In the genomic region with DNA sequence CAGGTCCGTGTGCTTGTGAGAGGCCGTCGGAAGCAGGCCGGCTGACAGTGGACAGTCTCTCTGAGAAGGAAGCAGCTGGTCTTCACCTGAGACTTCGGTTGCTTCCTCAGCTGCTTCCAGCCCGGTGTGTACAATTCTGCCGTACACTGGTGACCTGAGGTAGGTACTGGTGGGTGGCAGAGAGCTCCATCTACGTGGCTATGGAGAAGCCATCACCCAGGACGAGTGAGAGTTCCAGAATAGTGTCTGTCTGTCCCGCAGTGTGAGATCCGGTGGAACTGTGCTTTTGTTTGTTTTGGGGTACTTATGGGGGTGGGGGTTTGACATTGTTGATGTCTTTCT, we compare ENCODE assay signal across 7 mouse cellular contexts. TPM values are rescaled to one million over a fixed set of nuclear protein-coding genes. Genes with fewer than 3 reads are reported as not detected.
DNase-seq lines count a peak whose midpoint lies in the region; ATAC-seq lines count a peak whose summit lies in the region.

No protein-coding gene starts in this region.

- peaks cover 11% of the 10 kb centered on the region for H3K4me1 ChIP-seq in embryonic facial prominence, embryonic 10.5 days
- peaks cover 5% of the 10 kb centered on the region; the same call in 1 of the 2 replicates for H3K4me1 ChIP-seq in forebrain, embryonic 13.5 days
- H3K4me1 ChIP-seq in midbrain, embryonic 14.5 days (ENCODE audit: control insufficient read depth, insufficient read depth, low read length), result no peaks in the 10 kb centered on the region

- H3K4me2 ChIP-seq in forebrain, embryonic 13.5 days, result no peak overlapping the region; the same call in 1 of the 2 replicates
- 0 out of 2 replicates have a peak overlapping the region, but pooled peaks have one; percentile 10 for H3K4me2 ChIP-seq in midbrain, embryonic 14.5 days (ENCODE audit: low read length)

- H3K4me3 ChIP-seq in embryonic facial prominence, embryonic 10.5 days, result no peak overlapping the region
- no peak overlapping the region for H3K4me3 ChIP-seq in forebrain, embryonic 13.5 days
- no peak overlapping the region for H3K4me3 ChIP-seq in midbrain, embryonic 14.5 days (replicated peaks; ENCODE audit: low read depth, low read length)

- DNase-seq in kidney, postnatal 14 days, result peak; percentile 7
- DNase-seq in kidney, adult 9 months, result no peak
- no peak for DNase-seq in embryonic facial prominence, embryonic 10.5 days (ENCODE audit: low spot score)
- no peak for DNase-seq in midbrain, embryonic 14.5 days
- no peak for DNase-seq in cerebellum, adult 18-20 months
- no peak for DNase-seq in left cerebral cortex, postnatal 14 days (ENCODE audit: low spot score in 2 of 2)

- no peak overlapping the region for H3K9ac ChIP-seq in forebrain, embryonic 13.5 days
- no peak overlapping the region for H3K9ac ChIP-seq in midbrain, embryonic 14.5 days (replicated peaks; ENCODE audit: low read length)

- intact Hi-C loops in left cerebral cortex, postnatal 14 days (cut with DNase I), result loop anchor here (1.0 to 10.0 kb wide), 3 partner anchors 119 to 640 kb away; no protein-coding TSS in a partner anchor

- H3K27ac ChIP-seq in embryonic facial prominence, embryonic 10.5 days (replicated peaks), result peak overlapping the region; percentile 44; the same call in 1 of the 2 replicates
- H3K27ac ChIP-seq in forebrain, embryonic 13.5 days, result no peak overlapping the region
- H3K27ac ChIP-seq in midbrain, embryonic 14.5 days (replicated peaks; ENCODE audit: low read depth, low read length), result no peak overlapping the region

- peaks cover 4% of the 10 kb centered on the region; the same call in 1 of the 2 replicates for H3K9me3 ChIP-seq in embryonic facial prominence, embryonic 10.5 days
- 0 out of 2 replicates have a peak, but pooled peaks cover 3% of the 10 kb centered on the region for H3K9me3 ChIP-seq in forebrain, embryonic 13.5 days (replicated peaks)
- H3K9me3 ChIP-seq in midbrain, embryonic 14.5 days (ENCODE audit: control insufficient read depth, low read length), result no peaks in the 10 kb centered on the region

- ATAC-seq in forebrain, embryonic 13.5 days, result peak; percentile 54; the same call in 1 of the 2 replicates
- ATAC-seq in midbrain, embryonic 14.5 days (ENCODE audit: low FRiP score, low TSS enrichment), result peak; percentile 70; the same call in 1 of the 2 replicates

- WGBS in embryonic facial prominence, embryonic 10.5 days, result 53% methylated on average over 11 of the region's 11 CpGs
- WGBS in forebrain, embryonic 13.5 days, result 50% methylated on average over 11 of the region's 11 CpGs
- 55% methylated on average over 11 of the region's 11 CpGs for WGBS in midbrain, embryonic 14.5 days

- H3K36me3 ChIP-seq in embryonic facial prominence, embryonic 10.5 days (replicated peaks), result no peaks in the 10 kb centered on the region
- H3K36me3 ChIP-seq in forebrain, embryonic 13.5 days (ENCODE audit: poor library complexity, severe bottlenecking), result no peaks in the 10 kb centered on the region
- no peaks in the 10 kb centered on the region for H3K36me3 ChIP-seq in midbrain, embryonic 14.5 days (ENCODE audit: control insufficient read depth, insufficient read depth, low read length)

- H3K27me3 ChIP-seq in embryonic facial prominence, embryonic 10.5 days (replicated peaks; ENCODE audit: low read depth, poor library complexity, severe bottlenecking), result peaks cover 3% of the 10 kb centered on the region; the same call in 1 of the 2 replicates
- H3K27me3 ChIP-seq in forebrain, embryonic 13.5 days, result 0 out of 2 replicates have a peak, but pooled peaks cover 5% of the 10 kb centered on the region
- no peaks in the 10 kb centered on the region for H3K27me3 ChIP-seq in midbrain, embryonic 14.5 days (ENCODE audit: control insufficient read depth, insufficient read depth, low read length)

RNA-seq across cellular contexts. Expression of a gene that starts 36.0 kb away (rescaled TPM):
- 28.7 and 30.2 TPM in 2 replicates for polyA plus RNA-seq in embryonic facial prominence, embryonic 10.5 days (2016; fragmentation: Nextera tagmentation; extraction: Ambion mirVana)
- polyA plus RNA-seq in forebrain, embryonic 13.5 days (2015; fragmentation: Nextera tagmentation; extraction: Ambion mirVana), result 45.4 and 45.8 TPM in 2 replicates
- 62.9 and 72.9 TPM in 2 replicates for polyA plus RNA-seq in midbrain, embryonic 14.5 days (2014; fragmentation: Nextera tagmentation; extraction: Ambion mirVana)
- 100 to 1,000 TPM in 1 of 2 experiments, 10 to 100 TPM in 1; 95.2 to 103 TPM for total RNA-seq in left cerebral cortex, postnatal 14 days (2021)

RNA-seq across cellular contexts. Expression of a gene that starts 53.5 kb away (rescaled TPM):
- polyA plus RNA-seq in embryonic facial prominence, embryonic 10.5 days (2016; fragmentation: Nextera tagmentation; extraction: Ambion mirVana), result 17.6 and 18.6 TPM in 2 replicates
- 34.0 and 35.8 TPM in 2 replicates for polyA plus RNA-seq in forebrain, embryonic 13.5 days (2015; fragmentation: Nextera tagmentation; extraction: Ambion mirVana)
- 34.3 and 44.8 TPM in 2 replicates for polyA plus RNA-seq in midbrain, embryonic 14.5 days (2014; fragmentation: Nextera tagmentation; extraction: Ambion mirVana)
- total RNA-seq in left cerebral cortex, postnatal 14 days (2021), result 10 to 100 TPM; 60.3 to 65.3 TPM
